Mouse (Mus musculus): ENCODE results near the gene Lrp2.
"Not testable (repeated sequence)": the region's sequence is repeated elsewhere in the genome, so short reads cannot be mapped to it uniquely, and the experiment has no call there.

Lrp2 gene

GRCm38 (mm10) chr2:69582861-69583260 is 3.0 kb downstream of the Lrp2 start:
- no peak for DNase-seq (ENCODE audit: low spot score in 2 of 2)

DNA sequence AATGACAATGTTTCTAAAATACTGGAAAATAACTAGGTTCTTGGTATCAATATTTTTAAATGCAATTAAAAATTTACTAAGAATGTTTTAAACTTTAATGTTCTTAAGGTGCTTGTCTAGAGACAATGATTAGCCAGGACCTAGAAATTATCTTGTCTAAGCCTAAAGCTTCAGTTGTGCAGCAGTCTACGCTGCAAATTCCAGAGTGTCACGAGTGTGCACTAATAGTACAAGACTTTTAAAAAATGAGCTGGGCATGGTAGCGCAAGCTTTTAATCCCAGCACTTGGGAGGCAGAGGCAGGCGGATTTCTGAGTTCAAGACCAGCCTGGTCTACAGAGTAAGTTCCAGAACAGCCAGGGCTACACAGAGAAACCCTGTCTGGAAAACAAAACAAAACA is 3.8 kb downstream of the Lrp2 start:
- not testable (repeated sequence) for DNase-seq (ENCODE audit: low spot score in 2 of 2)

- no peak for DNase-seq (ENCODE audit: low spot score in 2 of 2)
Observed at GRCm38 (mm10) chr2:69580091-69580490, 5.8 kb downstream of the Lrp2 start.

GRCm38 (mm10) chr2:69578206-69578605 is 7.7 kb downstream of the Lrp2 start:
- no peak for DNase-seq (ENCODE audit: low spot score in 2 of 2)

- DNase-seq (ENCODE audit: low spot score in 2 of 2), result no peak
Observed at GRCm38 (mm10) chr2:69576531-69576930, 9.3 kb downstream of the Lrp2 start.

GRCm38 (mm10) chr2:69574934-69575333 is 10.9 kb downstream of the Lrp2 start:
- no peak for DNase-seq (ENCODE audit: low spot score in 2 of 2)

DNA sequence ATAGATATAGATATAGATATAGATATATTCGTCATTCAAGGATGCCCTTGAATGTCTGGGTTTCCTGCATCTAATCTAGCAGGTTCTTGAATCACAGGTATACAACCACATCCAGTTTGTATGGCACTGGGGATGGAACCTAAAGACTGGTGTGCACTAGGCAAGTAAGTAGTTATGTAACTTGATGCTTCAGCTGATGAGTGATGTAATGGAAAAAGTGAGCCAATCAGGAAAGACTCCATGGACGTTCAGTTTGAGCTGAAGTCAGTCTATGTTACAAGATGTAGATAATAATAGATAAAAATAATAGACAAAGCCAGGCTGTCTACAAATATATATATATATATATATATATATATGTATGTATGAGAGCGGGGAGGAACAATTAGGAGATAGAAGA is 11.6 kb downstream of the Lrp2 start:
- no peak for DNase-seq (ENCODE audit: low spot score in 2 of 2)

DNA sequence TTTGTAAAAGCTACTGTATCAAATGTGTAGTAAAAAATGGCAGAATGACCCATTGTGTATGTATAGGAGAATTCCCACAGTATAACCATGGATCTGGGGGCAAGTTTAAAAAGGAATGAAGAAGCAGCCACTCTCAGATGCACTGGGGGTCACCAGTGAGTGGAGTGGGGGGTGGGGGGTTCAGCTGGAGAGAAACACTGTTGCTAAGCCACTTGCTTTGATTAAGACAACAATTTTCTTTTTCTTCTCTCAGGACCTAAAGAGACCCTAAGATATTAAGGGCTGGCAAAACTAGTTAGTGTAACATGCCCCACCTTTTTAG is 12.2 kb downstream of the Lrp2 start:
- DNase-seq (ENCODE audit: low spot score in 2 of 2), result no peak

DNA sequence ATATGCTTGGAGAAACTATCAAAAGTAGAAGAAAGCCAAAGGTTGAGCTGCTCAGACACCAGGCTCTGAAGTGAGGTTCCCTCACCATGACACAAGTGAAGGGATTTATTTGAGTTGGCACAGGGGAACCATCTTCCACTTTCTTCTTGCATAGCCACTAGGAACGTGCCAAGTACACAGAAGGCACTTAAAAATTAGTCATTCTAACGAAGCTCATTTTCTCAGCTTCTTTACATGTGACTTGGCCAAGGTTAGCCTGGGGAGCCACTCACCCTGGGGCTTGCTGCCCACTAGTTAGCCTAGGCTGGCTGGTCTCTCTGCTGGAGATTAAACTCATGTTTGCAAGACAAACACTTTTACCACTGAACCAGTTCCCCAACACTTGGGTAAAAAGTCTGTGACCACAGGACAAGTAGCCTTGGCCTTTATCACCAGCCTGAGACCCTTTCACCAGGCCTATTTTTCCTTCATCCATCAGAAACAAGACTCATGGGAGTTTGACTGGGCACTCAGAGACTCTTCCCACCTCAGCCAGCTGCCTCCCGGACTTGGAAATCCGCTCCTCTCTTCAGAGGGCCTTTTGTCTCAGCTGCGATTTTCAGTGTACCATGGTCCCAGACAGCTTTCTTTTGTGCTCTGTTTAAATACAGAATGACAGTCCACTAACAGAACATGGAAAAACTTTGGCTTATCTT is 12.7 kb downstream of the Lrp2 start:
- no peak for DNase-seq (ENCODE audit: low spot score in 2 of 2)

DNA sequence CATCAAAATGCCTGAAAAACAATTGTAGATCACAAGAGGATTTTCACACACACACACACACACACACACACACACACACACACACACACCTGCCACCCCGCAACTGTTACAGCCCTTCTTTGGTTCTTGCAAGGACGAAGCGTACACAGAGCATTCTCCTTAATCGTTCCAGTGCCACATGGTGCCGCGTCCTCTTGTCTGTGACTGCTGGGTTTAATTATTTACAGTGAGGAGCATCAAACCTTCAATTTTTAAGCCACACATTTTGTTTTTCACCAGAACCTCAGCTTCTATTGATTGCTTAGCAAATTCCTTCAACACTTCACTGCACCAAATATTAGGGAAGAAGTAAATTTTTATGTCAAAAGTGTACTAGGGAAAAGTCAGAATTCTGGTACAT is 15.3 kb downstream of the Lrp2 start:
- DNase-seq (ENCODE audit: low spot score in 2 of 2), result no peak

DNA sequence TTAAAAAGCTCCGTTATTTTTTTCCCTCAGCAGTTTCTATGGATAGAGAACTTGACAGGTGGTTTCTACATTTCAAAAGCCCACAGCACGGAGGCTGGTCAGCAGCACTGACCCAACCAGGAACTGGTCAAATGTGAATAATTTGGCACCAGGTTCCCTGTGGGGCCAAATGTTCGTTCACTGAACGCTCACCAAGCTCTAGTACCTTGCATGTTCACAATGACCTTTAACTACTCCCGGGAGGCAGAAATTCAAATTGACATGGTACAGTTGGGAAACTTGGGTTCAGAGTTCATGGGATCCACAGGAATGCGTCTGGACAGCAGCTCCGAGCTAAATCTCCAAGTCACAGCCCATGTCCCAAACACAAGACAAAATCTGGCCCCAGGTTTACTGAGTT is 19.6 kb downstream of the Lrp2 start:
- no peak for DNase-seq (ENCODE audit: low spot score in 2 of 2)

GRCm38 (mm10) chr2:69563492-69563891 is 22.4 kb downstream of the Lrp2 start:
- DNase-seq (ENCODE audit: low spot score in 2 of 2), result no peak

DNA sequence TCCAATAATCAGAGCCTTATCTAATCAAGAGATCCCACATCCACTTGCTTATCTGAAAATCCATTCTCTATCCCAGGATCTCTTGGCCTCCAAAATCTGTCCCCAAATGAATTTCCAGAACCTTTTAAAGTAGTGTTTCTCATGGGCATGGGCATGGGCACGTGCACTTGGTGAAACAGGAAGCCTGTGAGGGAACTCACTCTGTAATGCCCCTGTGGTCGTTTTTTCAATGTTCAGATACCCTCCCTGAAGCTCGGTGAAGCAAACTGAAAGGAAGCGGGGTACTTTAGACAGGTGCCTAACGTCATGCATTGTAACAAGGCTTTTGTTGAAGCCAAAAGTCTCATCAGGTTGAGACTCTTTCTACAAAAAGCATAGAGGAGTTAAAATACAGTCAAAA is 23.1 kb downstream of the Lrp2 start:
- no peak for DNase-seq (ENCODE audit: low spot score in 2 of 2)

- DNase-seq (ENCODE audit: low spot score in 2 of 2), result no peak
Observed at GRCm38 (mm10) chr2:69560221-69560620, 25.6 kb downstream of the Lrp2 start.

DNA sequence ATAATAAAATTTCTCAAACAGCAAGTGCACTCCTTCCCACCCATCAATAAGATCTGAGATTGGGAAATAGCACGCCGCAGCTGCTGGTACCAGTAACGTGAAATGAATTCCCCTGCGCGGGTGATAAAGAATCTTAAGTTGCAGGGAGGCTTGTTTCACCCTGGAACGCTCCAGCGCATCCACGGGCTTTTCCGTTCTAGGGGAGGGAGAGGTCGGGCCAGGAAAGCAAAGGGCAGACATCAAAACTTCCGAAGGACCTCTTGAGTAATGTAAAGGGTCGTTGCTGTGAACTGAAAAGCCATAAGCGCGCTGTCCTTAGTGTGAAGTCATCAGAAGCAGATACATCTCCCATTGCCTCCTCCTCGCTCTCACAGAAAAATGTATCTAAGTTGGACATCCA is 26.5 kb downstream of the Lrp2 start:
- no peak for DNase-seq (ENCODE audit: low spot score in 2 of 2)

GRCm38 (mm10) chr2:69556686-69557085 is 29.2 kb downstream of the Lrp2 start:
- no peak for DNase-seq (ENCODE audit: low spot score in 2 of 2)

DNA sequence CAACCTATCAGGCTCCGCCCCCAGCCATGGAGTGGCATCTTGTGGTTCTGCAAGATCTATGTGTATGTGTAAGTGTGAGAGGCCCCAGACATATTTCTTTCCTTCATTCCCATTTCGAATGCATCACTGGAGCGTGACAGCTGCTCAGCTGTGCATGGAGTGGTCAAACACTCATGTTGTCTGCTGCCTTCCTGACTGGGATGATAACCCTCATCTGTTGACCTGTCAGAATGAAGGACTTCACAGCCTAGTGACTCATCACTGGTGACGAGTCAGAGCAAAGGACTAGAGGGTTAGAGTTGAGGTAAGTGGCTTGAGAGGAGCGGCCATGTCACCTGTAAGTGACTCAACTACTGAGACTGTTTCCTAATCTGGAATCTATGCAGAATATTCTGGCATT is 34.2 kb downstream of the Lrp2 start:
- no peak for DNase-seq (ENCODE audit: low spot score in 2 of 2)

DNA sequence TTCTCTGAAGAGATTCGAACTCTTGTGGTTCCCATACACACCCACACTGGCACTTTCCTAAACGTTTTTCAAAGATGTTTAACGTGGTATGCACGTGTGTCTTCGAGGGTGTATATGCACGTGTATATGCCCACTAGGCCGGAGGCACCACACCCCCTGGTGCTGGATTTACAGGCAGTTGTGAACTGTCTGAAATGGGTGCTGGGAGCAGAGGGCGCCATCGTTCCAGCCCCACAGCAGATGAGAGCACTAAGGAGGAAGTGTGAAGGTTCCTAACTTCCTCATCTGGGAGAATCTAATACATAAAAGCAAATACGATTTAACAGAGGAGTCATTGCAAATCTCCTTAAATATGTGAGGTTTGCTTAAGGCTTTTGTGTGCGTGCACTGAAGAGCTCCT is 39.0 kb downstream of the Lrp2 start:
- no peak for DNase-seq (ENCODE audit: low spot score in 2 of 2)

DNA sequence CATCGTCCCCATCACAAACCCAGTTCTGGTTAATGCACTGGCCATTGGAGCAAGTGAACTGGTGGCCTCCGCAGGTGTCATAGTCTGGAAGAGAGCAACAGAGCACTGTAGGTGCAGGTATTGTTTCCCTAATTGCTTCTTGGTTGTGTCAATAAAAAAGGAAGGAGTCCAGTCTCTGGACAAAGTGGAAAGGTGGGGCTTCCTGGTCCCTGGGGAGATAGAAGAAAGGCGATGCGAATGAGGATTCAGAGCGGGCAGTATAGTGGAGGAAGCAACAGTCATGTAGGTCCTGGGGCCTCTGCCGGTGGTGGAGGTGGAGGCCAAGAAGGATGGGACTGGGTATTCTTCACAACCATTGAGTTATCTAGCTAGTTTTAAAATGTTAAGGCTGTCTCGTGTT is 49.8 kb downstream of the Lrp2 start:
- DNase-seq (ENCODE audit: low spot score in 2 of 2), result no peak

DNA sequence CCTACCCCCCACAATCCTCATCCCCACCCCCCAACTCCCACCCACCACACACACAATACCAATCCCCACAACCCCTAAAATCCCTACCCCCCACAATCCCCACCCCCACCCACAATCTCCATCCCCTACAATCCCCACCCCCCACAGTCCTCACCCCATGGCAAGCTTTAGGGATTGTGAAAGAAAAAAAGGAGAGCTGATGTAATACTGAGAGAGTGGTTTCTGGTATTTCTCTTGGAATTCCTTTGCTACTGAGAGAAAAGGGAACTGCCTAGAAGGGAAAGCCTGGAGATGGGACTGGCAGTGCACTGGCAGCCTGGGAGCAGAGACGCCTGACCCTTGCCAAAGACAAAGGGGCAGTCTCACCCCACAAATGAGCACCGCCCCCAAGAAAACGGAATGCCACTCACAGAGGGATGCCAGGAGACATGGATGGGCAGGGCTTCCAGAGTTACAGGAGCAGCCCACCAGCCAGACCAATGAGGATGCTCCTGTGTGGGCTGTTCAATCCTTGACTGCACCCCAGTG is 54.3 kb downstream of the Lrp2 start:
- DNase-seq (ENCODE audit: low spot score in 2 of 2), result no peak

- no peak for DNase-seq (ENCODE audit: low spot score in 2 of 2)
Observed at GRCm38 (mm10) chr2:69530691-69531527, 55.0 kb downstream of the Lrp2 start.

- DNase-seq (ENCODE audit: low spot score in 2 of 2), result no peak
Observed at GRCm38 (mm10) chr2:69530126-69530525, 55.7 kb downstream of the Lrp2 start.

DNA sequence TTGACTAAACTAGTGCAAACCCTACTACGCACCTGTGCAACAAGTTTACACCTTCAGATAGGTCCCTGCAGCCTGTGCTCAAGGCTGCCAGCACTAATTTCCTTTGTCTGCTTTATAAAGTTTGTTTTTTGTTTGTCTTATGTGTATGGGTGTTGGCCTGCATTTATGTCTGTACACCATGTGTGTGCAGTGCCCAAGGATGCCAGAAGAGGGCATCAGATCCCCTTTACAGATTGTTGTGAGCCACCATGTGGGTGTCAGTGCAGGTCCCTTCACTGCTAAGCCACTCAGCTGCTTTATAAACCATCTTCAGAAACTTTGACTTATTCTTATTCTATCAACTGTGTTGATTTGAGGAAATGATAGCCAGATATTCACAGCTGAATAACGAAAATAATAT is 65.6 kb downstream of the Lrp2 start:
- DNase-seq (ENCODE audit: low spot score in 2 of 2), result no peak
